Mouse (Mus musculus) testis, adult 2 months (tissue): ENCODE data around the gene Stambpl1. TPM values are rescaled to one million over a fixed set of nuclear protein-coding genes. Genes with fewer than 3 reads are reported as not detected.

Source experiments
- H3K27ac ChIP-seq: fragments of 200-500 bp; 2 replicates; pipeline ENCODE4 v1.5.1; 2012; ENCODE audit warnings: low read depth, low read length; ENCODE audit not compliant: control insufficient read depth, insufficient read depth
- H3K27me3 ChIP-seq: fragments of 200-500 bp; 2 replicates; pipeline ENCODE4 v1.6.1; 2012; ENCODE audit warnings: mild to moderate bottlenecking, low read length, moderate library complexity; ENCODE audit not compliant: control insufficient read depth, insufficient read depth
- H3K36me3 ChIP-seq: fragments of 200-500 bp; 2 replicates; pipeline ENCODE4 v1.6.1; 2012; ENCODE audit warnings: mild to moderate bottlenecking, low read length; ENCODE audit not compliant: control insufficient read depth, insufficient read depth
- H3K4me1 ChIP-seq: fragments of 200-500 bp; 2 replicates; pipeline ENCODE4 v1.6.1; 2012; ENCODE audit warnings: low read length; ENCODE audit not compliant: control insufficient read depth, insufficient read depth
- H3K4me3 ChIP-seq: fragments of 200-500 bp; 2 replicates; pipeline ENCODE4 v1.5.1; 2012; ENCODE audit warnings: low read depth, mild to moderate bottlenecking, low read length, moderate library complexity, mixed read lengths; ENCODE audit not compliant: control insufficient read depth
- CTCF ChIP-seq: fragments of 200-500 bp; IDR thresholded peaks from 2 replicates; pipeline ENCODE4 v1.5.1; 2012; ENCODE audit warnings: low read depth, mild to moderate bottlenecking, inconsistent platforms, low read length, moderate library complexity; ENCODE audit not compliant: control insufficient read depth, insufficient read depth, insufficient replicate concordance
- POLR2A ChIP-seq: fragments of 200-500 bp; IDR thresholded peaks from 2 replicates; pipeline ENCODE4 v1.6.1; 2012; ENCODE audit warnings: low read depth, mild to moderate bottlenecking, inconsistent platforms, low read length, moderate library complexity; ENCODE audit not compliant: control insufficient read depth
- polyA plus RNA-seq: library from polyadenylated mRNA; depleted of rRNA; stranded (reverse); fragments of >200 nt; gene quantifications from 2 replicates; pipeline ENCODE4 v1.2.3, GENCODE M21; 2012; rRNA removed

Gene Stambpl1
- polyA plus RNA-seq, 1 experiment: 38.0 TPM

GRCm38 (mm10) chr19:34287221-34287620, 95.2 kb downstream of the Stambpl1 start:
- Histone ChIP-seq H3K4me3 (no peak overlapping the region), H3K27me3 (no peaks in the 10 kb centered on the region), H3K4me1 (peaks cover 5% of the 10 kb centered on the region), H3K36me3 (no peaks in the 10 kb centered on the region), H3K27ac (no peak overlapping the region)
- TF ChIP-seq POLR2A (no peak), CTCF (no peak)

GRCm38 (mm10) chr19:34287656-34288415, 95.8 kb downstream of the Stambpl1 start:
- H3K4me3 ChIP-seq: no peak overlapping the region
- no peaks in the 10 kb centered on the region for H3K36me3 ChIP-seq
- peaks cover 5% of the 10 kb centered on the region for H3K4me1 ChIP-seq
- no peak overlapping the region for H3K27ac ChIP-seq
- no peaks in the 10 kb centered on the region for H3K27me3 ChIP-seq
- TF ChIP-seq CTCF: no peak
- no peak for TF ChIP-seq POLR2A

GRCm38 (mm10) chr19:34288696-34289095, 96.7 kb downstream of the Stambpl1 start:
- no peaks in the 10 kb centered on the region for H3K36me3 ChIP-seq
- peaks cover 5% of the 10 kb centered on the region for H3K4me1 ChIP-seq
- TF ChIP-seq POLR2A (no peak), CTCF (no peak)
- no peaks in the 10 kb centered on the region for H3K27me3 ChIP-seq
- H3K27ac ChIP-seq: no peak overlapping the region
- no peak overlapping the region for H3K4me3 ChIP-seq

Other genes with a start within 250 kb of the Stambpl1 start
- 5.4 and 6.1 TPM in 2 replicates for gene Lipf, start 231.0 kb upstream of the Stambpl1 start, polyA plus RNA-seq
- gene Lipk, start 183.9 kb upstream of the Stambpl1 start, polyA plus RNA-seq: 0.06 and 0.08 TPM in 2 replicates
- gene Lipn, start 124.9 kb upstream of the Stambpl1 start, polyA plus RNA-seq: not detected in 2 replicates
- gene Lipm, start 91.3 kb upstream of the Stambpl1 start, polyA plus RNA-seq: not detected in 2 replicates
- gene Ankrd22, start 26.2 kb upstream of the Stambpl1 start, polyA plus RNA-seq: 2.2 and 2.8 TPM in 2 replicates
- 90.9 and 175 TPM in 2 replicates for gene Acta2, start 63.4 kb downstream of the Stambpl1 start, polyA plus RNA-seq
- gene Fas, start 98.4 kb downstream of the Stambpl1 start, polyA plus RNA-seq: 0.55 TPM in 1 of 2 replicates, not detected in the other